Mouse (Mus musculus) kidney, postnatal 0 days (tissue): ENCODE measurements around the gene Ipo13. TPM values are rescaled to one million over a fixed set of nuclear protein-coding genes. Genes with fewer than 3 reads are reported as not detected.

Source experiments
- ATAC-seq: fragments of 200-750 bp; cut with Nextera tagmentation; replicated peaks from 2 replicates; pipeline ENCODE4 v1.8.0; 2017; ENCODE audit warnings: low read depth, moderate number of reproducible peaks, moderate TSS enrichment, moderate library complexity; ENCODE audit not compliant: low FRiP score
- DNase-seq: peaks from one replicate; pipeline ENCODE4 v3.0.0-alpha.2; 2016; ENCODE audit warnings: low spot score
- H3K27ac ChIP-seq: fragments of 300-500 bp; sonication (generic); 2 replicates; pipeline ENCODE4 v1.5.1; 2014; ENCODE audit warnings: mild to moderate bottlenecking
- H3K27me3 ChIP-seq: fragments of 300-500 bp; sonication (generic); 2 replicates; pipeline ENCODE4 v1.6.1; 2014; ENCODE audit warnings: low read length, mixed read lengths; ENCODE audit not compliant: insufficient read depth
- H3K36me3 ChIP-seq: fragments of 300-500 bp; sonication (generic); 2 replicates; pipeline ENCODE4 v1.6.1; 2014; ENCODE audit warnings: low read length, mixed read lengths; ENCODE audit not compliant: insufficient read depth
- H3K4me1 ChIP-seq: fragments of 300-500 bp; sonication (generic); replicated peaks from 2 replicates; pipeline ENCODE4 v1.6.1; 2014; ENCODE audit warnings: antibody characterized with exemption, low read length, mixed read lengths; ENCODE audit not compliant: insufficient read depth
- H3K4me2 ChIP-seq: fragments of 300-500 bp; sonication (generic); 2 replicates; pipeline ENCODE4 v1.6.1; 2014; ENCODE audit warnings: mild to moderate bottlenecking, low read length, moderate library complexity, mixed read lengths
- H3K4me3 ChIP-seq: fragments of 300-500 bp; sonication (generic); replicated peaks from 2 replicates; pipeline ENCODE4 v1.5.1; 2014; ENCODE audit warnings: low read depth, low read length
- H3K9ac ChIP-seq: fragments of 300-500 bp; sonication (generic); 2 replicates; pipeline ENCODE4 v1.6.1; 2014; ENCODE audit warnings: low read depth, low read length
- H3K9me3 ChIP-seq: fragments of 300-500 bp; sonication (generic); replicated peaks from 2 replicates; pipeline ENCODE4 v1.6.1; 2016; ENCODE audit warnings: low read length, inconsistent platforms, mixed read lengths
- CTCF ChIP-seq: IDR thresholded peaks from 2 replicates; pipeline ENCODE4 v1.5.1; 2016; ENCODE audit warnings: antibody characterized with exemption, low read depth, mild to moderate bottlenecking, moderate library complexity
- WGBS: fragments of 180-500 bp; shearing (Covaris S2); extraction: QIAGEN DNeasy Blood & Tissue Kit; methylation state at CpG from one replicate; pipeline ENCODE4 v1.1.7; 2014; 5-methylcytosine and 5-hydroxymethylcytosine counted together
- polyA plus RNA-seq: library from polyadenylated mRNA; unstranded; fragments of >200 nt; fragmentation: Nextera tagmentation; extraction: Ambion mirVana; gene quantifications from 2 replicates; pipeline ENCODE4 v1.2.1, GENCODE M21; 2015

The Ipo13 gene
- polyA plus RNA-seq, 1 experiment from 2014 or later, result 27.9 TPM

DNA sequence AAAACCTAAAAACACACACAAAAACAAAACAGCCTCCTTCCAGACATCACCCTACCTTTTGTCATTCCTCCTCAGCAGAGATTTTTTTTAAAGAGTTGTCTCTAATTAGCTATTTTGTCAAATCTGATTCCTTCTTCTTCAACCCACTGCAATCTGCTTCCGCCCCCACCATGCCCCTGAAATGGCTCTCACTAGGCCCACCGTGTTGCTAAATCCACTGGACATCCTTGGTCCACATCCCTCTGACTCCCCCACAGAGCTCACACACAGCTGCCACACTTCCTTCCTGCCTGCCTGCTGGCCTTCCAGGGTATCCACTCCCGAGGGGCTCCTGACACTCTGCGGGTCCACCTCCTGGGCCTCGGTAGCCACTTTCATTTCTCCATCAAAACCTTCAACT, 36.1 kb downstream of the Ipo13 start:
- Histone ChIP-seq H3K36me3 (0 out of 2 replicates have a peak, but pooled peaks cover 13% of the 10 kb centered on the region), H3K4me3 (no peak overlapping the region)
- WGBS, result 56% methylated on average over 5 of the region's 5 CpGs

DNA sequence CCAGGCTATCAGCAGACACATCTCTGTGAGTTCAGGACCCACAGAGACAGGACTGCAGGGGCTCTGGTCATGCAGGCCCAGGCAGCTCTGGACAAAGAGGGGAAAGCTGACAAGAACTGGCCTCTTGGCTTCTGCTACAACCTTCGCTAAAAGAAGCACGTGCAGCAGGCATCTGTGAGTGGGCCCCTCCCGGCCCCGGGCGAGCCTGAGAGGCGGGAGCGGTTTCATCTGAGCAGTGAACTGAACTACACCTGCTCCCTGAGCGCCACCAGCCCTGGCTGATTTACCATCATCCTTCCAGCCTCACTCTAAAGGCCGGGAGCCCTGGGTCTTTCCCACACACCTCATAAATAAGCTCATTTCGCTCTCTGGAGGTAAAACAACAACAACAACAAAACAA, 36.5 kb downstream of the Ipo13 start:
- 0 out of 2 replicates have a peak, but pooled peaks cover 13% of the 10 kb centered on the region for H3K36me3 ChIP-seq
- H3K4me2 ChIP-seq, result no peak overlapping the region
- no peak for DNase-seq
- 44% methylated on average over 10 of the region's 10 CpGs for WGBS
- 0 out of 2 replicates have a peak, but pooled peaks cover 5% of the 10 kb centered on the region for H3K4me1 ChIP-seq
- H3K27me3 ChIP-seq, result no peaks in the 10 kb centered on the region
- ATAC-seq, result no peak
- TF ChIP-seq CTCF, result no peak
- H3K9ac ChIP-seq, result no peak overlapping the region
- H3K4me3 ChIP-seq, result no peak overlapping the region
- no peaks in the 10 kb centered on the region for H3K9me3 ChIP-seq
- no peak overlapping the region for H3K27ac ChIP-seq

More for the DNA sequence above, 36.1 kb downstream of the Ipo13 start:
- no peak overlapping the region for H3K27ac ChIP-seq
- no peaks in the 10 kb centered on the region for H3K27me3 ChIP-seq
- H3K4me1 ChIP-seq, result 0 out of 2 replicates have a peak, but pooled peaks cover 5% of the 10 kb centered on the region
- no peak overlapping the region for H3K9ac ChIP-seq
- TF ChIP-seq CTCF, result no peak
- DNase-seq, result no peak
- H3K4me2 ChIP-seq, result no peak overlapping the region
- no peaks in the 10 kb centered on the region for H3K9me3 ChIP-seq
- ATAC-seq, result no peak

DNA sequence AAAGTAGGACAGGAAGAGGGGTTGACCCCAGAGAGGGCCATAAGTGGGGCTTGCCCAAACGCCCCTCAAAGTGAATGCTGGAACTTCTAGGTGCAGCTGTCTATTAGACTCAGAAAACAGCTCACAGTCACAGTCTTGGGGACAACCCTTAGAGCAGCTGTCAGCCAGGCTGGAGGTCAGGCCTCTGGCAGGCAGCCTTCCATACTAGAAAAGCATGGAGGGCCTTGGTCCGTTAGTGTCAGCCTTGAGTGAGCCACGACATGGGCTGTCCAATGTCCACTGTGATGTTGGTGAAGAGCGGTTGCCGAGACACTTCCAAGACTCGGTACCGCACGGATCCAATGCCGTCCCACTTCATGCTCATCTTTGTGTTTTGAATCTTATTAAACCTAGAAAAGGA, 41.2 kb downstream of the Ipo13 start:
- H3K36me3 ChIP-seq, result 0 out of 2 replicates have a peak, but pooled peaks cover 10% of the 10 kb centered on the region
- TF ChIP-seq CTCF, result no peak
- WGBS, result 89% methylated on average over 9 of the region's 9 CpGs
- ATAC-seq, result no peak
- no peaks in the 10 kb centered on the region for H3K27me3 ChIP-seq
- no peak for DNase-seq
- no peak overlapping the region for H3K9ac ChIP-seq
- H3K4me1 ChIP-seq, result 0 out of 2 replicates have a peak, but pooled peaks cover 5% of the 10 kb centered on the region
- no peak overlapping the region for H3K27ac ChIP-seq
- no peak overlapping the region for H3K4me3 ChIP-seq
- no peaks in the 10 kb centered on the region for H3K9me3 ChIP-seq
- no peak overlapping the region for H3K4me2 ChIP-seq

DNA sequence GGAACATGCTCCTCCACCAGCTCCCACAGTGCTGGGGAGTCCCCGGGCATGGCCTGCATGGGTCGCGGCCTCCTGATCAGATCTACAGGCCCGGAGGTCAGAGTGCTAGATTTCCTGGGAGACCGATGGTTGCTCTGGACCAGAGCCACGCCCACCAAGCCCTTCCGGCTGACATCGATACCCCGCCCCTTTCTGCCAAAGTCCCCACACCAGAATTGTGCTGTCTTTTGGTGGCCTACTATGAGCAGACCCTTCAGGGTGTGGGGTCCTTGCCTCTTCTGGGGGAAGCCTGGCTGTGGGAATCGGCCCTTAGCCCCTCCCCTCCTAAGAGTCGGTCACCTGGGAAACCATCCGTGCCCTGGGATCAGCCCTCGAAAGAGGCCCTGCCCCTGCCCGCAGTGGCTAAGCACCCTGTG, 42.3 kb downstream of the Ipo13 start, which contains the start of gene Ccdc24:
Gene Ccdc24, minus strand, starts transcription at position 87 of the 416 bp plus-strand sequence.
- Histone ChIP-seq H3K4me1 (0 out of 2 replicates have a peak, but pooled peaks cover 5% of the 10 kb centered on the region), H3K27ac (no peak within 1 kb of the TSS), H3K9me3 (no peaks in the 10 kb centered on the region), H3K27me3 (no peaks in the 10 kb centered on the region), H3K4me2 (peak within 1 kb of the TSS; percentile 52), H3K9ac (peak within 1 kb of the TSS; percentile 6; the same call in 1 of the 2 replicates), H3K4me3 (peak within 1 kb of the TSS; percentile 9; the same call in 1 of the 2 replicates), H3K36me3 (0 out of 2 replicates have a peak, but pooled peaks cover 10% of the 10 kb centered on the region)
- ATAC-seq, result peak; percentile 38
- DNase-seq, result peak; percentile 48
- no peak for TF ChIP-seq CTCF
- WGBS, result 10% methylated on average over 14 of the region's 14 CpGs

DNA sequence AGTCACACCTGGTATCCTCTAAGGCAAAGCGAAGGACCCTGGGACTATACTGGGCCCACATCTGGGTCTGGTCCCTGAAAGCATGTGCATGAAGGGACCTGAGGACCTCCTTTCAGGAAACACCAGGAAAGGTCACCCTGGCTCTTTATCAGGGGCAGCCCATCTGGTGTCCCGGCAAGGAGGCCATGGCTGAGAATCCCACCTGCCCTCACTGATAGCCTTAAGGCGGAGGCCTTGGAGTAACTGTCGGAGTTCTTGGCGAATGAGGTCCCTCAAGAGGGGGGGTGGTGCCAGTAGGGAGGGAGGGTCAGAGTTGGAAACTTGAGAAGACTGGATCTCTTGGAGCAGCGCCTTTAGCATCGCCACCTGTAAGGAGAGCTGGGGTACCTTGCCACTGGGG, 43.0 kb downstream of the Ipo13 start:
- TF ChIP-seq CTCF, result no peak
- ATAC-seq, result no peak
- H3K4me2 ChIP-seq, result peak overlapping the region; percentile 52; the same call in 1 of the 2 replicates

DNA sequence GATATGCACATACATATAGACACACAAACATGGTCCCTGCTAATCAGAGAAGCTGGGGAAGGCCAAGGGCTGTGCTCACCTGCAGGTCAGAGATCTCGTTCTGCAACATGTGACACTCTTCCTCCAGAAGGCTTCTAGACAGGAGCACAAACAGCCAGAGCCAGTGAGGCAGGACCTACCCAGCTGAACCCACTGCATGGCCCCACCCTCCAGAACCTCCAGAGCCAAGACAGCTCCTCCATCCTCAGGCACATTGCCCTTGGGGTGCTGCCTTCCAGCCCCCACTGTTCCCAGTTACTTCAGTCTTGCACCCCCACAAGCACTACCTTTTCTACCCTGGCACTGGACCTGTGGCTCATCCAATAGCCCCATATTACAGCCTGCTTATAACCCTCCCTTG, 44.4 kb downstream of the Ipo13 start:
- no peak for TF ChIP-seq CTCF
- ATAC-seq (no peak), DNase-seq (no peak)
- Histone ChIP-seq H3K27ac (no peak overlapping the region), H3K9ac (no peak overlapping the region), H3K4me3 (no peak overlapping the region), H3K27me3 (no peaks in the 10 kb centered on the region), H3K4me2 (no peak overlapping the region), H3K9me3 (no peaks in the 10 kb centered on the region), H3K36me3 (no peaks in the 10 kb centered on the region), H3K4me1 (peaks cover 14% of the 10 kb centered on the region; the same call in 1 of the 2 replicates)
- WGBS, result 25% methylated on average over 1 of the region's 1 CpGs

More for the DNA sequence above, 43.0 kb downstream of the Ipo13 start:
- 0 out of 2 replicates have a peak, but pooled peaks cover 4% of the 10 kb centered on the region for H3K36me3 ChIP-seq
- no peak overlapping the region for H3K4me3 ChIP-seq
- H3K27me3 ChIP-seq, result no peaks in the 10 kb centered on the region
- H3K9me3 ChIP-seq, result no peaks in the 10 kb centered on the region
- H3K4me1 ChIP-seq, result 0 out of 2 replicates have a peak, but pooled peaks cover 5% of the 10 kb centered on the region
- H3K27ac ChIP-seq, result no peak overlapping the region
- 49% methylated on average over 7 of the region's 7 CpGs for WGBS
- no peak for DNase-seq
- H3K9ac ChIP-seq, result no peak overlapping the region
